Mouse (Mus musculus): Measurements from ENCODE around the gene Nmnat3. TPM values are rescaled to one million over a fixed set of nuclear protein-coding genes. Genes with fewer than 3 reads are reported as not detected.
"Not testable (repeated sequence)": the region's sequence is repeated elsewhere in the genome, so short reads cannot be mapped to it uniquely, and the experiment has no call there.

Nmnat3 gene
- polyA plus RNA-seq (2015; fragmentation: Nextera tagmentation; extraction: Ambion mirVana): 15.1 and 15.6 TPM in 2 replicates

GRCm38 (mm10) chr9:98287135-98287534 lies at the start of gene Nmnat3:
Gene Nmnat3 (plus strand): TSS chr9:98287435.
- not testable (repeated sequence) for H3K9me3 ChIP-seq (replicated peaks; ENCODE audit: low read length); DNase-seq (ENCODE audit: low spot score); H3K4me3 ChIP-seq (replicated peaks; ENCODE audit: low read depth, low read length); ATAC-seq (replicated peaks; ENCODE audit: low FRiP score, low read depth); H3K9ac ChIP-seq (ENCODE audit: low read depth, low read length); H3K4me1 ChIP-seq (replicated peaks; ENCODE audit: insufficient read depth, low read length); H3K27me3 ChIP-seq (ENCODE audit: insufficient read depth, low read length); H3K36me3 ChIP-seq (ENCODE audit: insufficient read depth, low read length); H3K27ac ChIP-seq; H3K4me2 ChIP-seq (ENCODE audit: low read length)
- WGBS: 63% methylated on average over 6 of the region's 6 CpGs

- Histone ChIP-seq H3K9ac (ENCODE audit: low read depth, low read length) (no peak overlapping the region), H3K4me3 (replicated peaks; ENCODE audit: low read depth, low read length) (no peak overlapping the region), H3K4me1 (replicated peaks; ENCODE audit: insufficient read depth, low read length) (no peaks in the 10 kb centered on the region), H3K4me2 (ENCODE audit: low read length) (no peak overlapping the region), H3K9me3 (replicated peaks; ENCODE audit: low read length) (no peaks in the 10 kb centered on the region), H3K27me3 (ENCODE audit: insufficient read depth, low read length) (no peaks in the 10 kb centered on the region), H3K27ac (no peak overlapping the region), H3K36me3 (ENCODE audit: insufficient read depth, low read length) (no peaks in the 10 kb centered on the region)
- WGBS: 91% methylated on average over 2 of the region's 2 CpGs
- DNase-seq (ENCODE audit: low spot score): no peak
- no peak for ATAC-seq (replicated peaks; ENCODE audit: low FRiP score, low read depth)
- TF ChIP-seq CTCF (IDR thresholded peaks at IDR 0.05; ENCODE audit: low read depth): no peak
Observed at GRCm38 (mm10) chr9:98243481-98243880, 43.8 kb upstream of the Nmnat3 start.

- DNase-seq (ENCODE audit: low spot score) (peak; percentile 61), ATAC-seq (replicated peaks; ENCODE audit: low FRiP score, low read depth) (no peak)
- TF ChIP-seq CTCF (IDR thresholded peaks at IDR 0.05; ENCODE audit: low read depth): peak; percentile 70
- no peaks in the 10 kb centered on the region for H3K36me3 ChIP-seq (ENCODE audit: insufficient read depth, low read length)
- no peak overlapping the region for H3K4me3 ChIP-seq (replicated peaks; ENCODE audit: low read depth, low read length)
- no peak overlapping the region for H3K9ac ChIP-seq (ENCODE audit: low read depth, low read length)
- H3K4me2 ChIP-seq (ENCODE audit: low read length): no peak overlapping the region
- 41% methylated on average over 2 of the region's 2 CpGs for WGBS
- H3K27ac ChIP-seq: no peak overlapping the region
- no peaks in the 10 kb centered on the region for H3K27me3 ChIP-seq (ENCODE audit: insufficient read depth, low read length)
- H3K4me1 ChIP-seq (replicated peaks; ENCODE audit: insufficient read depth, low read length): no peaks in the 10 kb centered on the region
- H3K9me3 ChIP-seq (replicated peaks; ENCODE audit: low read length): no peaks in the 10 kb centered on the region
Observed at GRCm38 (mm10) chr9:98244223-98244622, 43.0 kb upstream of the Nmnat3 start.

GRCm38 (mm10) chr9:98245226-98245625 lies 42.0 kb upstream of the Nmnat3 start:
- no peaks in the 10 kb centered on the region for H3K36me3 ChIP-seq (ENCODE audit: insufficient read depth, low read length)
- DNase-seq (ENCODE audit: low spot score): no peak
- H3K4me2 ChIP-seq (ENCODE audit: low read length): no peak overlapping the region
- 75% methylated on average over 2 of the region's 2 CpGs for WGBS
- no peak overlapping the region for H3K4me3 ChIP-seq (replicated peaks; ENCODE audit: low read depth, low read length)
- no peaks in the 10 kb centered on the region for H3K9me3 ChIP-seq (replicated peaks; ENCODE audit: low read length)
- TF ChIP-seq CTCF (IDR thresholded peaks at IDR 0.05; ENCODE audit: low read depth): no peak
- no peak for ATAC-seq (replicated peaks; ENCODE audit: low FRiP score, low read depth)
- H3K4me1 ChIP-seq (replicated peaks; ENCODE audit: insufficient read depth, low read length): no peaks in the 10 kb centered on the region
- no peaks in the 10 kb centered on the region for H3K27me3 ChIP-seq (ENCODE audit: insufficient read depth, low read length)
- H3K9ac ChIP-seq (ENCODE audit: low read depth, low read length): no peak overlapping the region
- no peak overlapping the region for H3K27ac ChIP-seq

- no peak overlapping the region for H3K4me3 ChIP-seq (replicated peaks; ENCODE audit: low read depth, low read length)
- H3K4me1 ChIP-seq (replicated peaks; ENCODE audit: insufficient read depth, low read length): no peaks in the 10 kb centered on the region
- no peaks in the 10 kb centered on the region for H3K36me3 ChIP-seq (ENCODE audit: insufficient read depth, low read length)
- no peaks in the 10 kb centered on the region for H3K27me3 ChIP-seq (ENCODE audit: insufficient read depth, low read length)
- no peak overlapping the region for H3K4me2 ChIP-seq (ENCODE audit: low read length)
- DNase-seq (ENCODE audit: low spot score) (no peak), ATAC-seq (replicated peaks; ENCODE audit: low FRiP score, low read depth) (no peak)
- H3K9me3 ChIP-seq (replicated peaks; ENCODE audit: low read length): no peaks in the 10 kb centered on the region
- no peak for TF ChIP-seq CTCF (IDR thresholded peaks at IDR 0.05; ENCODE audit: low read depth)
- no peak overlapping the region for H3K27ac ChIP-seq
- H3K9ac ChIP-seq (ENCODE audit: low read depth, low read length): no peak overlapping the region
- 72% methylated on average over 1 of the region's 1 CpGs for WGBS
Observed at GRCm38 (mm10) chr9:98246351-98246750, 40.9 kb upstream of the Nmnat3 start.

- Histone ChIP-seq H3K4me3 (replicated peaks; ENCODE audit: low read depth, low read length) (no peak overlapping the region), H3K4me2 (ENCODE audit: low read length) (no peak overlapping the region), H3K9ac (ENCODE audit: low read depth, low read length) (no peak overlapping the region), H3K4me1 (replicated peaks; ENCODE audit: insufficient read depth, low read length) (no peaks in the 10 kb centered on the region), H3K27me3 (ENCODE audit: insufficient read depth, low read length) (no peaks in the 10 kb centered on the region), H3K27ac (no peak overlapping the region), H3K36me3 (ENCODE audit: insufficient read depth, low read length) (no peaks in the 10 kb centered on the region), H3K9me3 (replicated peaks; ENCODE audit: low read length) (no peaks in the 10 kb centered on the region)
- 87% methylated on average over 8 of the region's 8 CpGs for whole genome bisulfite sequencing
- no peak for TF ChIP-seq CTCF (IDR thresholded peaks at IDR 0.05; ENCODE audit: low read depth)
- ATAC-seq (replicated peaks; ENCODE audit: low FRiP score, low read depth) (no peak), DNase-seq (ENCODE audit: low spot score) (no peak)
Observed at GRCm38 (mm10) chr9:98260210-98260609, 27.0 kb upstream of the Nmnat3 start.

GRCm38 (mm10) chr9:98261461-98262011 lies 25.7 kb upstream of the Nmnat3 start:
- WGBS: 11% methylated on average over 1 of the region's 1 CpGs
- no peak overlapping the region for H3K4me3 ChIP-seq (replicated peaks; ENCODE audit: low read depth, low read length)
- no peaks in the 10 kb centered on the region for H3K9me3 ChIP-seq (replicated peaks; ENCODE audit: low read length)
- TF ChIP-seq CTCF (IDR thresholded peaks at IDR 0.05; ENCODE audit: low read depth): no peak
- H3K4me2 ChIP-seq (ENCODE audit: low read length): no peak overlapping the region
- no peak overlapping the region for H3K27ac ChIP-seq
- no peak overlapping the region for H3K9ac ChIP-seq (ENCODE audit: low read depth, low read length)
- no peaks in the 10 kb centered on the region for H3K36me3 ChIP-seq (ENCODE audit: insufficient read depth, low read length)
- no peaks in the 10 kb centered on the region for H3K27me3 ChIP-seq (ENCODE audit: insufficient read depth, low read length)
- ATAC-seq (replicated peaks; ENCODE audit: low FRiP score, low read depth) (peak; percentile 52; the same call in 1 of the 2 replicates), DNase-seq (ENCODE audit: low spot score) (peak; percentile 36)
- H3K4me1 ChIP-seq (replicated peaks; ENCODE audit: insufficient read depth, low read length): no peaks in the 10 kb centered on the region

Measured in kidney, postnatal 0 days (tissue).